Mouse (Mus musculus): Measurements from ENCODE around the gene Gm48551. TPM values are rescaled to one million over a fixed set of nuclear protein-coding genes. Genes with fewer than 3 reads are reported as not detected.

Gm48551 gene
- 6.6 and 8.8 TPM in 2 replicates for polyA plus RNA-seq (2012; rRNA removed)

DNA sequence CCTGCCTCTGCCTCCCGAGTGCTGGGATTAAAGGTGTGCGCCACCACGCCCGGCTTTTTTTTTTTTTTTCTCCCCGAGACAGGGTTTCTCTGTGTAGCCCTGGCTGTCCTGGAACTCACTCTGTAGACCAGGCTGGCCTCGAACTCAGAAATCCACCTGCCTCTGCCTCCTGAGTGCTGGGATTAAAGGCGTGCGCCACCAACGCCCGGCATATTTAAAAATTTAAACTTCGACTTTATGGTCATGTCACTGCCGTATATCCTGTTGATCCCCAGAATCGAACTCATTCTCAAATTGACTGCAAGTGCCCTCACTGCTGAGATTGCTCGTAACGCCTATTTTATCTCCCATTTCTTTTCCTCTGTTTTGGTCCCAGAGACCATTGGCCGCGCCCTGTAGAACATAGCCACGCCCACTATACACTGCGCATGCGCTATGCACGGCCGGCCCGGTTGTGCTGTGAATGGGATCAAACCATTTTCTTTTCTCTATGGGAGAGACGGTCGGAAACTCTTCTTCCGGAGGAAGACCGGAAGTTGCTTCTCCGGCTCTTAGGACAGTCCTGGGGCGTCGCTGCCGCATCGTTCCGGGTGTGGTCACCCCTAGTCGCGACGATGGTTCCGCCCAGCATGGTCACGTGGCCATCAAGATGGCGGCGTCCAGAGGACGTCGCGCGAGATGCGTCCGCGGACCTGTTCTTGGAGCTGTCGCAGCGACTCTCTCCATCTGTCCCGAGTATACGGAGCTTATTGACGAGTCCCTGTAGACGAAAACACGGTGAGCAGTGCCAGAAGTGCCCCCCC, at the start of gene Gm48551, which contains the start of gene Dohh:
Gene Gm48551, plus strand, starts transcription at position 665 of the 803 bp plus-strand sequence.
Gene Dohh, plus strand, starts transcription at position 627 of the 803 bp plus-strand sequence.

DNA sequence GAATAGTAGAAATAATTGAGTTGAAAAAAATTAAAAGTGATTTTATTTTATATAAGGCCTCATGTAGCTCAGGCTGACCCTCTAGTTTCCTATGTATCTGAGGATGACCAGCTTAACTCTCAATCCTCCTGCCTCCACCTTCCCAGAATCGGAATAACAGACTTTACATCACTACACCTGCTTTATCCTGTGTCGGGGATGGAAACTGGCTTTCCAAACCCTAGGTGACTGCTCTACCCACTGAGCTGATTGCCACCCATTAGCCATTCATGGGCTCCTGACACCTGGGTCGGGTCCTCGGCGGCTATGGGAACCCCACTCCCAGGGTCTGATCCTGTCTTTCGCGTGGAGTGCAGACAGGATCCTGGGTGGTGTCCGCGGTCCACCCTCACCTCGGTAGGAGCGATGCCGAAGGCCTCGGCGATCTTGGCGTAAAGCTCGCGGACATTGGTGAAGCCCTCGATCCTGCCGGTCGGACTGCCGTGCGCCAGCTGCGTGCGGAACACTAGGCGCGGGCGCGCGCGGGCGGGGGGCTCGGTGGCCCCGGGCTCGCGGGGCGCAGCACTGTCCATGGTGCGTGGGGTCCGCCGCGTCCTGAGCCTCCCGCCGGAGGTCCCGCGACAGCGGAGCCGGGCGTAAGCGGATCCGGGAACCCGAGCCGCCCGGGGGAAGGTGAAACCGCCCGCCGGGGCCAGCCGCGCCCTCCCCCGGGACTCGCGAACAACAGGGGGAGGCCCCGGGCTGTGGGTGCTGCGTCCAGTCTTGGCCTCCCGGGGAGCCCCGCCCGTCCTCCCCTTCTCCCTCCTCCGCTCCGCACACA, 41.4 kb upstream of the Gm48551 start, which contains the start of gene Gipc3:
Gene Gipc3, minus strand, starts transcription at position 581 of the 820 bp plus-strand sequence.

DNA sequence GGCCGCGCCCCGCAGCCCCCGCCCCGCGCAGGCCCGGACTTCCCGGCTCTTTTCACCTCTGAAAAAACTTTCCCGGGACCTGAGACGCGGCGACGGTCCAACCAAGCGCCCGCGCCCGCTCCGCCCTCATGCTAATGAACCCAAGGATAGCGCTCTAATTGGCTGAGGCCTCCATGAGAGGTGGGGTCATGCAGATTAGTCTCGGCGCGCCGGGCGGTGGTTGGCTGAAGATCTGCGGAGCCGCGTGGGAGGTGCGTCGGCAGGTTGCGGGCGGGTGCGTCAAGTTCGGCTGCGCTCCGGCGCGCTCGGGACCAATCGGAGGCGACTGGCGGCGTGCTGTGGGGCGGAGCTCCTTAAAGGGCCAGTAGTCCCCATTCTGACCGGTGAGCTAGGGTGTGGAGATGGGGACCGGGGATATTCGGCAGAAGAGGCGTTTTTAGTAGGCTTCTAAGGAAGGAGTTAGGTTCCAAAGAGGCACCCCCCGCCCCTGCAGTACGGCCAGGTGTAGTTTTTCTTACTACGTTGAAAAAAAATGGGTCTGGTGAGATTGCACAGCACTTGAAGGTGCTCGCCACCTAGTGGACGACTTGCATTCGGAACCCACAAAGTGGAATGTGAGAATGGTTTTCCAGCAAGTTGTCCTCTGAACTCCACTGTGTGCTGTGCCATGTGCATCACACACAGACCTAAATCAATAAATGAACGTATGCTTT, 33.8 kb upstream of the Gm48551 start, which contains the start of gene Hmg20b:
Gene Hmg20b, minus strand, starts transcription at position 130 of the 713 bp plus-strand sequence.

DNA sequence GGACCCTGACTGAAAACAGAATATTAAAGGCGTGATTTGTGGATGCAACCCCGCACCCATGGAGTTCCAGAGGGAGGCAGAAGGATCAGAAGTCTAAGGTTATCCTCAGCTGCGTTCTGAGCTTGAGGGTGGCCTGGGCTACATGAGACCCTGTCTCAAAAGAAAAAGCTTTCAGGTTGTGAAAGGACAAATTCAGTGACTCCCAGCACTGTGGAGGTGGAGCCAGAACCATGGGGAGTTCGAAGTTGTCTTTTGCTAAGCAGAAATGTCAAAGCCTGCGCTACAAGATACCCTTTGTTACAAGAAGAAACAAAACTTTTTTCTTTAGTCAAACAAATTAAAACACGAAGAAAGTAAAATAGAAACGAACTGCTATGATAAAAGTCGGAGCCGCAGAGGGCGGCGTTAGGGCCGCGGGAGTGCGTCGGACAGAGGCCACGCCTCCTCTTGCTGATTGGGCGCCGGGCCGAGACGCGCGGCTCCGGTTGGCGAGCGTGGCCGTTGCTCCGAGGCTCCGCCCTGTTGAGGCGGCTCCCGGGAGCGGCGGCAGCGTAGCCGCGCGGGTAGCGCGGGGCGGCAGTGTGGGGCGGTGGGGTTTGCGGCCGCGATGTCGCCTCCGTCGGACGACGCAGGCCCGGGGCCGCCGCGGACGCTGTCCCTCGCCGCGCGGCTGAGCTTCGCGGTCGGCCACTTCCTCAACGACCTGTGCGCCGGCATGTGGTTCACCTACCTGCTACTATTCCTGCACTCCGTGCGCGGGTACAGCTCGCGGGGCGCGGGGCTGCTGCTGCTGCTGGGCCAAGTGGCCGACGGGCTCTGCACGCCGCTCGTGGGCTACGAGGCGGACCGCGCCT, 27.0 kb upstream of the Gm48551 start, which contains the start of gene Mfsd12:
Gene Mfsd12, plus strand, starts transcription at position 501 of the 854 bp plus-strand sequence.

DNA sequence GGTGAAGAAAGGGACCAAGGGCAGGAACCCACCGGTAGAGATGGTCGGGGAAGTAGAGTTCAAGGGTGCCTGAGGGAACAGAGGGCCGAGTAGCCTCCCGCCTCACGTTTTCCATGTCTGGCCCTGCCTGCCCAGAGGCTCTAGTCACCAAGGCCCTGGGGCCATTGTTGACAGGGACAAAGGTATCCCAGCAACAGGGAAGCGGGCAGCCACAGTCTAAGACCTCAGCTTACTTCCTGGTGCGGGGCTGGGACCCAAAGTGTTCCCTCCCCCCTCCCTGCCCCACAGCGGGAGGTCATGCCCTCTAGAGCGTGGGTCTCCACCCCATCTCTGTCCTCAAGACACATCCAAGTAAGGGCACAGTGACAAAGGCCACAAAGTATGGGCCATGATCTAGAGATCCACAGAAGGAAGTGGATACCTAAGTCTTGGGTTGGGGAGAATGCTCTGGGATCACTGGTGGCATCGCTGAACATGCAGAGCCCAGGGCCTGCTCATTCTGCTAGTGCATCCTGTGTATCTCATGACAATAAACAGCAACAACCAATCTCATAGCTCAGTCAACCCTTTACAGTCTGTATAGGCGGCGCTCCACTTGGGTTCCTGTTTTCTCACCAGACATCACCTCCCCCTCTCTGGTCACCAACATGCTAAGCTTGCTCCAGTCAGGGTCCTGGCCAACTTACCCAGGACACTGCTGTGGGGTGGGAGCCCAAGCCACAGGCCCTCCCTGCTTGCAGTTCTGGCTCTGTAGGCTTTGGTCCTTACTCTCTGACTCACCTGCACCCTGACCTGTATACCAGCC, 18.4 kb upstream of the Gm48551 start, which contains the start of gene 4930404N11Rik:
Gene 4930404N11Rik, minus strand, starts transcription at position 145 of the 805 bp plus-strand sequence.

DNA sequence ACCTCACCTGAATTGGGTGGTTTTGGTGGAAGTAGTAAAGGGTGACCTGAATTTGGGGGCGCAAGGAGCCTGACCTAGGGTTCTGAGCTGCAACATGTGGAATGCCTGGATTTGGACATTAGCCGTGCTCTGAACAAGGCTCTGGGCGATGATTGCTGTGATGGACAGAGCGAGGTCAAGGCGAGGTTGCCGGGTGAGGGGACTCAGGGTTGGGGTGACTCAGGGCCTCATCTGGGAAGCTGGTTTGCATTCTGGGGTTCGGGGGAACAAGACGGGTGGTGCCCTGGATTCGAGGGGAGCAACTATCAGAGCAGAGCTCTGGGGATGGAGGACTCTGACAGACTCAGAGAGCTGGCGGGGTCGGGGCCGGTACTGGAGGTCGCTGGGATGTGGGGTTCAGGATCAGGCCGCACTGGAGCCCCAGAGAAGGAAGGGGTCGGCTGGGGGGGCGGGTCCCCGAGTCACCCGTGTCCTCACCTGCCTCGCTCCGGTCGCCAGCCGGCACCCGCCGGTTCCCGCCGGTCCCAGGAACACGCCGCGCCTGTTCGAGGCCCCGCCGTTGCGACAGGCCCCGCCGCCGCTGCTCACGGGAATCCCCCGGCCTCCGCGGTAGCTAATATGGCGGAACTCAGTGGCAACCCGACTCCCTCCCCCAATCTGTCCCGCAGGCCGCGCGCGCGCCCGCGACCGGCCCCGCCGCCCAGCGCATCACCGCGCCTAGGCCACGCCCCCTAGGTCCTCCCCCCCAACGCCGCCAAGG, 6.3 kb upstream of the Gm48551 start, which contains the start of gene Fzr1:
Gene Fzr1, minus strand, starts transcription at position 724 of the 760 bp plus-strand sequence.

DNA sequence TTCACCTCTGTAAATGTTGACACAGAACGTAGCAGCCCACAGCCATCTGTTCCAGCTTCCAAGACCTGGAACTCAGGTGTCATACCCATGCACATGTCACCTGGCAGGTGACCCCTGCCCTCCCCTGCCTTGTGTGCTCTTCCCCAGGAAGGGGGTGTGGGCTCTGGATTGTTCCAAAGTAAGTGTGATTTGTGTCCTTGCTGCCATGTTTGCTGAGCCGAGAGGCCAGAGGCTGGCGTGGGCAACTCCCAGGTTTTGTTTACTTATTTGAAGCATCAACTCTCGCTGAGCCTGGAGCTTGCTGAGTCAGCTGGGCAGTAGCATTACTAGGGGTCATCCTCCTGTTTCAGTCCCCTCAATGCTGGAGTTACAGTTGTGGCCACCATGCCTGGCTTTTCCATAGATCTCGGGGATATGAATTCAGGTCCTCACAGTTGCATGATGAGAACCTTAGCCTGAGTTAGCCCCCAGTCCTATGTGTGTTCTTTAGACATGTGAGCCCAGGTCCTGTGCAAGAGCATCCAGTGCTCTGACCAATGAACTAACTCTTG, 4.3 kb downstream of the Gm48551 start, which contains the start of gene Gm48552:
Gene Gm48552, plus strand, starts transcription at position 501 of the 551 bp plus-strand sequence.

DNA sequence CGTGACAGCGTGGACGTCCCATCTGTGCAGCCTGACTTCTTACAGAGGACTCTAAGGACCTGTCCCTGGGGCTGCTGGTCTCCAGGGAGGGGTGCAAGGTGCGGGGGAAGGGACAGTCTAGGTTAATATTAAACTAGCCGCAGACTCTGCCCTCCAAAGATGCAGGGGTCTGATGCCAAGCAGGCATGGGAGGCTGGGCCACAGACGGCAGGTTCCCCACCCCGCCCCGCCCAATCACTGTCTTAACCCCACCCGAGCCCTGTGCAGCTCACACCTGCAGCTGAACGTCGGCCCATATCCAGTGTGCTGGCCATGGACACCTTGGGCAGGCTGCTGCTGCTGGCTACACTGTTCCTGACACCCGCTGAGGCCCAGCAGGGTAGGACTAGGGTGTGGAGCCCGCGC, 8.5 kb downstream of the Gm48551 start, which contains the start of gene Smim24:
Gene Smim24, plus strand, starts transcription at position 271 of the 405 bp plus-strand sequence.

Other genes with a start within 250 kb of the Gm48551 start
- gene Zbtb7a, start 249.2 kb upstream of the Gm48551 start, polyA plus RNA-seq (2012; rRNA removed): 8.3 and 9.9 TPM in 2 replicates
- 23.5 and 28.9 TPM in 2 replicates for gene Pias4, start 216.5 kb upstream of the Gm48551 start, polyA plus RNA-seq (2012; rRNA removed)
- 1,300 and 1,423 TPM in 2 replicates for gene Eef2, start 207.8 kb upstream of the Gm48551 start, polyA plus RNA-seq (2012; rRNA removed)
- gene Dapk3, start 201.5 kb upstream of the Gm48551 start, polyA plus RNA-seq (2012; rRNA removed): 67.6 and 77.1 TPM in 2 replicates
- not detected in 2 replicates for gene 4930442H23Rik, start 200.6 kb upstream of the Gm48551 start, polyA plus RNA-seq (2012; rRNA removed)
- gene Nmrk2, start 182.4 kb upstream of the Gm48551 start, polyA plus RNA-seq (2012; rRNA removed): 0.16 and 0.17 TPM in 2 replicates
- gene Atcay, start 153.6 kb upstream of the Gm48551 start, polyA plus RNA-seq (2012; rRNA removed): 163 and 174 TPM in 2 replicates
- 67.6 and 70.9 TPM in 2 replicates for gene Zfr2, start 151.3 kb upstream of the Gm48551 start, polyA plus RNA-seq (2012; rRNA removed)
- gene Matk, start 131.5 kb upstream of the Gm48551 start, polyA plus RNA-seq (2012; rRNA removed): 160 and 167 TPM in 2 replicates
- 61.6 and 82.0 TPM in 2 replicates for gene Mrpl54, start 117.5 kb upstream of the Gm48551 start, polyA plus RNA-seq (2012; rRNA removed)
- gene Apba3, start 117.5 kb upstream of the Gm48551 start, polyA plus RNA-seq (2012; rRNA removed): 43.6 and 46.7 TPM in 2 replicates
- 4.7 and 5.7 TPM in 2 replicates for gene Tjp3, start 92.9 kb upstream of the Gm48551 start, polyA plus RNA-seq (2012; rRNA removed)
- gene Pip5k1c, start 91.5 kb upstream of the Gm48551 start, polyA plus RNA-seq (2012; rRNA removed): 209 and 257 TPM in 2 replicates
- 31.3 and 32.6 TPM in 2 replicates for gene Cactin, start 63.4 kb upstream of the Gm48551 start, polyA plus RNA-seq (2012; rRNA removed)
- 2.9 and 3.2 TPM in 2 replicates for gene Tbxa2r, start 55.7 kb upstream of the Gm48551 start, polyA plus RNA-seq (2012; rRNA removed)
- 0.08 and 0.09 TPM in 2 replicates for gene Gipc3, start 41.2 kb upstream of the Gm48551 start, polyA plus RNA-seq (2012; rRNA removed)
- 29.3 and 32.0 TPM in 2 replicates for gene Hmg20b, start 34.0 kb upstream of the Gm48551 start, polyA plus RNA-seq (2012; rRNA removed)
- 17.9 and 18.2 TPM in 2 replicates for gene Mfsd12, start 27.0 kb upstream of the Gm48551 start, polyA plus RNA-seq (2012; rRNA removed)
- 0.48 TPM in 1 of 2 replicates, not detected in the other for gene 4930404N11Rik, start 18.6 kb upstream of the Gm48551 start, polyA plus RNA-seq (2012; rRNA removed)
- gene Fzr1, start 6.0 kb upstream of the Gm48551 start, polyA plus RNA-seq (2012; rRNA removed): 138 and 139 TPM in 2 replicates
- 66.2 and 66.7 TPM in 2 replicates for gene Dohh, start within 50 bp of the Gm48551 start, polyA plus RNA-seq (2012; rRNA removed)
- gene Gm48552, start 4.5 kb downstream of the Gm48551 start, polyA plus RNA-seq (2012; rRNA removed): 7.0 and 10.1 TPM in 2 replicates
- 3.9 and 4.1 TPM in 2 replicates for gene Smim24, start 8.6 kb downstream of the Gm48551 start, polyA plus RNA-seq (2012; rRNA removed)
- 8.6 and 8.9 TPM in 2 replicates for gene Nfic, start 71.2 kb downstream of the Gm48551 start, polyA plus RNA-seq (2012; rRNA removed)
- 300 and 400 TPM in 2 replicates for gene Celf5, start 98.2 kb downstream of the Gm48551 start, polyA plus RNA-seq (2012; rRNA removed)
- 141 and 144 TPM in 2 replicates for gene Ncln, start 111.9 kb downstream of the Gm48551 start, polyA plus RNA-seq (2012; rRNA removed)
- gene S1pr4, start 115.7 kb downstream of the Gm48551 start, polyA plus RNA-seq (2012; rRNA removed): 0.23 and 0.24 TPM in 2 replicates
- gene Gna15, start 139.8 kb downstream of the Gm48551 start, polyA plus RNA-seq (2012; rRNA removed): 0.74 and 0.98 TPM in 2 replicates
- gene Gna11, start 160.7 kb downstream of the Gm48551 start, polyA plus RNA-seq (2012; rRNA removed): 115 and 121 TPM in 2 replicates
- 591 and 640 TPM in 2 replicates for gene Aes, start 175.0 kb downstream of the Gm48551 start, polyA plus RNA-seq (2012; rRNA removed)
- 117 and 122 TPM in 2 replicates for gene Tle2, start 190.1 kb downstream of the Gm48551 start, polyA plus RNA-seq (2012; rRNA removed)
- 9.6 and 12.3 TPM in 2 replicates for gene Tle6, start 216.6 kb downstream of the Gm48551 start, polyA plus RNA-seq (2012; rRNA removed)
- 3.9 and 4.6 TPM in 2 replicates for gene BC025920, start 221.8 kb downstream of the Gm48551 start, polyA plus RNA-seq (2012; rRNA removed)
- 45.2 and 51.5 TPM in 2 replicates for gene Sirt6, start 243.3 kb downstream of the Gm48551 start, polyA plus RNA-seq (2012; rRNA removed)
- gene Ankrd24, start 244.1 kb downstream of the Gm48551 start, polyA plus RNA-seq (2012; rRNA removed): 121 and 135 TPM in 2 replicates

All from central nervous system, embryonic 18 days (tissue).